Mouse (Mus musculus): ENCODE data around the gene Wnt7b.

Gene Wnt7b

GRCm38 (mm10) chr15:85582356-85582910, at the start of gene Wnt7b:
Wnt7b (minus strand) TSS chr15:85582473.
- no peak for DNase-seq

- DNase-seq, result no peak
Observed at GRCm38 (mm10) chr15:85631591-85631990, 49.3 kb upstream of the Wnt7b start.

- no peak for DNase-seq
Observed at GRCm38 (mm10) chr15:85629924-85630545, 47.8 kb upstream of the Wnt7b start.

GRCm38 (mm10) chr15:85625666-85626279, 43.5 kb upstream of the Wnt7b start:
- peak; percentile 62 to 67 for DNase-seq

GRCm38 (mm10) chr15:85622213-85622612, 39.9 kb upstream of the Wnt7b start:
- no peak for DNase-seq

- DNase-seq, result no peak
Observed at GRCm38 (mm10) chr15:85615537-85616100, 33.3 kb upstream of the Wnt7b start.

GRCm38 (mm10) chr15:85615075-85615474, 32.8 kb upstream of the Wnt7b start:
- DNase-seq, result no peak

- DNase-seq, result peak; percentile 54 to 62
Observed at GRCm38 (mm10) chr15:85613358-85614266, 31.3 kb upstream of the Wnt7b start.

- DNase-seq, result peak; percentile 65 to 75
Observed at GRCm38 (mm10) chr15:85612660-85613357, 30.5 kb upstream of the Wnt7b start.

- DNase-seq, result peak; percentile 61 to 66
Observed at GRCm38 (mm10) chr15:85611701-85612520, 29.6 kb upstream of the Wnt7b start.

- peak; percentile 84 to 86 for DNase-seq
Observed at GRCm38 (mm10) chr15:85610618-85611218, 28.4 kb upstream of the Wnt7b start.

GRCm38 (mm10) chr15:85610120-85610519, 27.8 kb upstream of the Wnt7b start:
- DNase-seq, result no peak

- DNase-seq, result peak in 1 of 2 experiments; percentile 39
Observed at GRCm38 (mm10) chr15:85609266-85610004, 27.2 kb upstream of the Wnt7b start.

- DNase-seq, result peak in 1 of 2 experiments; percentile 31
Observed at GRCm38 (mm10) chr15:85605962-85606610, 23.8 kb upstream of the Wnt7b start.

- no peak for DNase-seq
Observed at GRCm38 (mm10) chr15:85604938-85605337, 22.7 kb upstream of the Wnt7b start.

GRCm38 (mm10) chr15:85604507-85604906, 22.2 kb upstream of the Wnt7b start:
- DNase-seq, result no peak

- no peak for DNase-seq
Observed at GRCm38 (mm10) chr15:85603422-85603821, 21.1 kb upstream of the Wnt7b start.

- no peak for DNase-seq
Observed at GRCm38 (mm10) chr15:85602733-85603132, 20.5 kb upstream of the Wnt7b start.

- no peak for DNase-seq
Observed at GRCm38 (mm10) chr15:85602021-85602420, 19.7 kb upstream of the Wnt7b start.

GRCm38 (mm10) chr15:85601202-85601601, 18.9 kb upstream of the Wnt7b start:
- DNase-seq, result no peak
